Mouse (Mus musculus): ENCODE data around the gene Enpp5. TPM values are rescaled to one million over a fixed set of nuclear protein-coding genes. Genes with fewer than 3 reads are reported as not detected.

Enpp5 gene
- total RNA-seq (2021) = 100 to 1,000 TPM; 175 to 189 TPM

GRCm38 (mm10) chr17:44078631-44079350 lies at the start of gene Enpp5:
TSS of gene Enpp5 (plus strand) at chr17:44078813.
- intact Hi-C loops (cut with DNase I) = no loop called here
- DNase-seq (ENCODE audit: low spot score in 2 of 2) = peak; percentile 90

- no peak for DNase-seq (ENCODE audit: low spot score in 2 of 2)
- intact Hi-C loops (cut with DNase I) = loop anchor here (5.0 to 10.0 kb wide), 2 partner anchors 77 to 325 kb away; no protein-coding TSS in a partner anchor
These were observed 49.0 kb upstream of the Enpp5 start for GRCm38 (mm10) chr17:44029616-44030015.

GRCm38 (mm10) chr17:44030776-44031587 lies 47.6 kb upstream of the Enpp5 start:
- intact Hi-C loops (cut with DNase I) = loop anchor here (10.0 kb wide), 1 partner anchor 326 kb away; no protein-coding TSS in a partner anchor
- DNase-seq (ENCODE audit: low spot score in 2 of 2) = peak; percentile 22 to 30

- intact Hi-C loops (cut with DNase I) = loop anchor here (10.0 kb wide), 1 partner anchor 330 kb away; no protein-coding TSS in a partner anchor
- no peak for DNase-seq (ENCODE audit: low spot score in 2 of 2)
These were observed 43.6 kb upstream of the Enpp5 start for GRCm38 (mm10) chr17:44035005-44035404.

GRCm38 (mm10) chr17:44038656-44039055 lies 40.0 kb upstream of the Enpp5 start:
- peak in 1 of 2 experiments; percentile 23 for DNase-seq (ENCODE audit: low spot score in 2 of 2)
- intact Hi-C loops (cut with DNase I) = loop anchor here (2.0 to 10.0 kb wide), 2 partner anchors 156 to 334 kb away; no protein-coding TSS in a partner anchor

- no peak for DNase-seq (ENCODE audit: low spot score in 2 of 2)
- intact Hi-C loops (cut with DNase I) = no loop called here
These were observed 38.2 kb upstream of the Enpp5 start for GRCm38 (mm10) chr17:44040449-44040848.

- DNase-seq (ENCODE audit: low spot score in 2 of 2) = no peak
- intact Hi-C loops (cut with DNase I) = no loop called here
These were observed 36.3 kb upstream of the Enpp5 start for GRCm38 (mm10) chr17:44042301-44042700.

GRCm38 (mm10) chr17:44042861-44043260 lies 35.8 kb upstream of the Enpp5 start:
- no peak for DNase-seq (ENCODE audit: low spot score in 2 of 2)
- intact Hi-C loops (cut with DNase I) = no loop called here

GRCm38 (mm10) chr17:44053427-44053826 lies 25.2 kb upstream of the Enpp5 start:
- DNase-seq (ENCODE audit: low spot score in 2 of 2) = no peak
- intact Hi-C loops (cut with DNase I) = no loop called here

GRCm38 (mm10) chr17:44057123-44057522 lies 21.5 kb upstream of the Enpp5 start:
- no peak for DNase-seq (ENCODE audit: low spot score in 2 of 2)
- intact Hi-C loops (cut with DNase I) = no loop called here

GRCm38 (mm10) chr17:44058145-44058544 lies 20.5 kb upstream of the Enpp5 start:
- intact Hi-C loops (cut with DNase I) = no loop called here
- DNase-seq (ENCODE audit: low spot score in 2 of 2) = no peak

GRCm38 (mm10) chr17:44060781-44061180 lies 17.8 kb upstream of the Enpp5 start:
- DNase-seq (ENCODE audit: low spot score in 2 of 2) = no peak
- intact Hi-C loops (cut with DNase I) = no loop called here

GRCm38 (mm10) chr17:44061289-44061890 lies 17.2 kb upstream of the Enpp5 start:
- intact Hi-C loops (cut with DNase I) = no loop called here
- no peak for DNase-seq (ENCODE audit: low spot score in 2 of 2)

GRCm38 (mm10) chr17:44068876-44069275 lies 9.7 kb upstream of the Enpp5 start:
- intact Hi-C loops (cut with DNase I) = no loop called here
- no peak for DNase-seq (ENCODE audit: low spot score in 2 of 2)

- DNase-seq (ENCODE audit: low spot score in 2 of 2) = no peak
- intact Hi-C loops (cut with DNase I) = no loop called here
These were observed 6.9 kb upstream of the Enpp5 start for GRCm38 (mm10) chr17:44071680-44072079.

- DNase-seq (ENCODE audit: low spot score in 2 of 2) = no peak
- intact Hi-C loops (cut with DNase I) = no loop called here
These were observed 3.0 kb upstream of the Enpp5 start for GRCm38 (mm10) chr17:44075601-44076000.

- intact Hi-C loops (cut with DNase I) = loop anchor here (1.0 kb wide), 1 partner anchor 54 kb away; no protein-coding TSS in a partner anchor
- no peak for DNase-seq (ENCODE audit: low spot score in 2 of 2)
These were observed 2.4 kb upstream of the Enpp5 start for GRCm38 (mm10) chr17:44076051-44076680.

GRCm38 (mm10) chr17:44077146-44077842 lies 1.3 kb upstream of the Enpp5 start:
- intact Hi-C loops (cut with DNase I) = no loop called here
- no peak for DNase-seq (ENCODE audit: low spot score in 2 of 2)

GRCm38 (mm10) chr17:44077843-44078160 lies 811 bp upstream of the Enpp5 start:
- intact Hi-C loops (cut with DNase I) = no loop called here

More at GRCm38 (mm10) chr17:44077843-44078160, 811 bp upstream of the Enpp5 start:
- DNase-seq (ENCODE audit: low spot score in 2 of 2) = no peak

Data from left cerebral cortex, postnatal 36 days (tissue).